Mouse (Mus musculus) neutrophil, adult 83 days (primary cell): ENCODE data around the gene Itga4. TPM values are rescaled to one million over a fixed set of nuclear protein-coding genes. Genes with fewer than 3 reads are reported as not detected.

Experiments
- total RNA-seq, 2 experiments: library from RNA; stranded (reverse); gene quantifications; one replicate each; pipeline ENCODE4 v1.2.4; 2023

The Itga4 gene
- total RNA-seq, result 100 to 1,000 TPM; 102 to 119 TPM

GRCm38 (mm10) chr2:79255192-79256000 is at the start of gene Itga4:
TSS of gene Itga4 (plus strand) at chr2:79255426.

Other genes starting within 250 kb of the Itga4 start
- not detected for gene Neurod1, start 201.3 kb downstream of the Itga4 start, total RNA-seq
- gene Cerkl, start 201.4 kb downstream of the Itga4 start, total RNA-seq, result 1 to 10 TPM; 1.4 to 1.9 TPM